Mouse (Mus musculus) limb, embryonic 14.5 days (tissue): ENCODE measurements around the gene Gm3776. TPM values are rescaled to one million over a fixed set of nuclear protein-coding genes. Genes with fewer than 3 reads are reported as not detected.
"Not testable (repeated sequence)": the region's sequence is repeated elsewhere in the genome, so short reads cannot be mapped to it uniquely, and the experiment has no call there.

Experiments
- ATAC-seq: fragments of 200-750 bp; cut with Nextera tagmentation; 2 replicates; pipeline ENCODE4 v1.8.0; 2017; ENCODE audit warnings: low read depth, moderate number of reproducible peaks, moderate TSS enrichment; ENCODE audit not compliant: low FRiP score
- DNase-seq: peaks from one replicate; pipeline ENCODE4 v3.0.0-alpha.2; 2015; ENCODE audit warnings: low spot score
- H3K27ac ChIP-seq: fragments of 300-500 bp; sonication (generic); replicated peaks from 2 replicates; pipeline ENCODE4 v1.5.1; 2014; ENCODE audit warnings: low read depth, mild to moderate bottlenecking, low read length, moderate library complexity, mixed read lengths
- H3K27me3 ChIP-seq: fragments of 300-500 bp; sonication (generic); 2 replicates; pipeline ENCODE4 v1.6.1; 2014; ENCODE audit warnings: low read length, mixed read lengths; ENCODE audit not compliant: control insufficient read depth, insufficient read depth
- H3K36me3 ChIP-seq: fragments of 300-500 bp; sonication (generic); 2 replicates; pipeline ENCODE4 v1.6.1; 2014; ENCODE audit warnings: mild to moderate bottlenecking, low read length, moderate library complexity, mixed read lengths; ENCODE audit not compliant: control insufficient read depth, insufficient read depth
- H3K4me1 ChIP-seq: fragments of 300-500 bp; sonication (generic); 2 replicates; pipeline ENCODE4 v1.6.1; 2014; ENCODE audit warnings: antibody characterized with exemption, low read length, mixed read lengths; ENCODE audit not compliant: control insufficient read depth, insufficient read depth
- H3K4me2 ChIP-seq: fragments of 300-500 bp; sonication (generic); replicated peaks from 2 replicates; pipeline ENCODE4 v1.6.1; 2014; ENCODE audit warnings: low read depth, mild to moderate bottlenecking, low read length, moderate library complexity; ENCODE audit not compliant: severe bottlenecking
- H3K4me3 ChIP-seq: fragments of 300-500 bp; sonication (generic); replicated peaks from 2 replicates; pipeline ENCODE4 v1.5.1; 2014; ENCODE audit warnings: low read length
- H3K9ac ChIP-seq: fragments of 300-500 bp; sonication (generic); 2 replicates; pipeline ENCODE4 v1.6.1; 2014; ENCODE audit warnings: mild to moderate bottlenecking, low read depth, low read length, moderate library complexity; ENCODE audit not compliant: severe bottlenecking
- H3K9me3 ChIP-seq: fragments of 300-500 bp; sonication (generic); 2 replicates; pipeline ENCODE4 v1.6.1; 2016; ENCODE audit warnings: low read length; ENCODE audit not compliant: control insufficient read depth
- POLR2A ChIP-seq: fragments of 200-500 bp; IDR thresholded peaks from 2 replicates; pipeline ENCODE4 v1.8.0; 2012; ENCODE audit warnings: inconsistent platforms, mild to moderate bottlenecking, moderate library complexity, borderline replicate concordance; ENCODE audit not compliant: insufficient read depth, insufficient read length; ENCODE audit errors: extremely low read depth
- WGBS: fragments of 180-500 bp; shearing (Covaris S2); extraction: QIAGEN DNeasy Blood & Tissue Kit; methylation state at CpG from one replicate; pipeline ENCODE4 v1.1.7; 2014; 5-methylcytosine and 5-hydroxymethylcytosine counted together
- polyA plus RNA-seq, 2 experiments: library from polyadenylated mRNA; depleted of rRNA in 1 of 2; stranded (reverse) in 1 of 2; unstranded in 1 of 2; fragments of >200 nt; fragmentation: Nextera tagmentation in 1 of 2; extraction: Ambion mirVana in 1 of 2; gene quantifications; 2 replicates each; pipeline versions ENCODE4 v1.2.1 to v1.2.3; 2012 to 2014

Gene Gm3776
- polyA plus RNA-seq (2012; rRNA removed) (0.42 and 0.70 TPM in 2 replicates), polyA plus RNA-seq (2014; fragmentation: Nextera tagmentation; extraction: Ambion mirVana) (1.5 and 2.6 TPM in 2 replicates)

- H3K27me3 ChIP-seq, H3K9me3 ChIP-seq, H3K27ac ChIP-seq, H3K36me3 ChIP-seq, H3K9ac ChIP-seq, DNase-seq, H3K4me1 ChIP-seq, H3K4me3 ChIP-seq, ATAC-seq, H3K4me2 ChIP-seq: not testable (repeated sequence)
- 73% methylated on average over 1 of the region's 3 CpGs for WGBS
These were observed at the start of gene Gm3776 for GRCm38 (mm10) chr9:78256914-78257313. TSS of gene Gm3776 (plus strand) at chr9:78257129.

- ATAC-seq = no peak
- no peak overlapping the region for H3K4me2 ChIP-seq
These were observed 48.0 kb upstream of the Gm3776 start for GRCm38 (mm10) chr9:78208956-78209355.

DNA sequence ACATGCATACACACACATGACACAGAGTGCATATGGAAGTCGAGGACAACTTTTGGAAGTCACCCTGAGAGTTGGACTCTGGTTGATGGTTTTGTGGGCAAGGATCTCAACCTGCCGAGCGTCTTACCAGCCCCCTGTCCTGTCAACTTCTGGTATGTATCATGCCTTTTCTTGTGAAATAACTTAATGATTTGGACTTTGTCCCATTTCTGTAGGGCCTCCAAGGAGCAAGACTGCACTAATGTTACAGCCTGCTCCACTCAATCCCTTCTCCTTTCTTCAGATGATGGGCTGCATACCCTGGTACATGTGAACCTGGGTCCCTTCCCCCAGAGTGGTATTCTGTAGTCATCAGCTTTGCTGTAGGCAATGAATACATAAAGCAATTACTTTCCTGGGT is 46.9 kb upstream of the Gm3776 start:
- no peak overlapping the region for H3K4me2 ChIP-seq
- no peaks in the 10 kb centered on the region for H3K9me3 ChIP-seq
- no peak overlapping the region for H3K9ac ChIP-seq
- no peak for DNase-seq
- H3K4me3 ChIP-seq = no peak overlapping the region
- no peak overlapping the region for H3K27ac ChIP-seq
- peaks cover 35% of the 10 kb centered on the region for H3K36me3 ChIP-seq
- no peak for TF ChIP-seq POLR2A
- no peaks in the 10 kb centered on the region for H3K27me3 ChIP-seq
- no peaks in the 10 kb centered on the region for H3K4me1 ChIP-seq
- 90% methylated on average over 3 of the region's 3 CpGs for WGBS
- no peak for ATAC-seq

More at GRCm38 (mm10) chr9:78208956-78209355, 48.0 kb upstream of the Gm3776 start:
- Histone ChIP-seq H3K4me1 (no peaks in the 10 kb centered on the region), H3K9me3 (no peaks in the 10 kb centered on the region), H3K27me3 (no peaks in the 10 kb centered on the region), H3K27ac (no peak overlapping the region), H3K36me3 (peaks cover 44% of the 10 kb centered on the region), H3K9ac (no peak overlapping the region), H3K4me3 (no peak overlapping the region)
- 40% methylated on average over 4 of the region's 4 CpGs for WGBS
- DNase-seq = no peak
- TF ChIP-seq POLR2A = no peak

GRCm38 (mm10) chr9:78210821-78211220 is 46.1 kb upstream of the Gm3776 start:
- H3K4me1 ChIP-seq = no peaks in the 10 kb centered on the region
- H3K4me2 ChIP-seq = no peak overlapping the region
- no peaks in the 10 kb centered on the region for H3K27me3 ChIP-seq
- no peak overlapping the region for H3K9ac ChIP-seq
- TF ChIP-seq POLR2A = no peak
- no peaks in the 10 kb centered on the region for H3K9me3 ChIP-seq
- peaks cover 28% of the 10 kb centered on the region for H3K36me3 ChIP-seq
- ATAC-seq (no peak), DNase-seq (no peak)
- no peak overlapping the region for H3K4me3 ChIP-seq
- WGBS = 89% methylated on average over 2 of the region's 2 CpGs
- H3K27ac ChIP-seq = no peak overlapping the region

DNA sequence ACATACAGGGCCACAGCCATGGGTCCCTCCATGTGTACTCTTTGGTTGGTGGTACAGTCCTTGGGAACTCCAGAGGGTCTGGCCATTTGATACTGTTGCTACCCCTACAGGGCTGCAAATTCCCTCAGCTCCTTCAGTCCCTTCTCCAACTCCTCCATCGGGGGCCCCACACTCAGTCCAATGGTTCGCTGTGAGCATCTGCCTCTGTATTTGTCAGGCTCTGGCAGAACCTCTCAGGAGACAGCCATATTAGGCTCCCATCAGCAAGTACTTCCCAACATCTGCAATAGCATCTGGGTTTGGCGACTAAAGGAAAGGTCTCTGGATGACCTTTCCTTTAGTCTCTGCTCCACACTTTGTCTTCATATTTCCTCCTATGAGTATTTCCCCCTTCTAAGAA is 45.4 kb upstream of the Gm3776 start:
- Histone ChIP-seq H3K4me1 (no peaks in the 10 kb centered on the region), H3K9me3 (no peaks in the 10 kb centered on the region), H3K27me3 (no peaks in the 10 kb centered on the region), H3K4me3 (no peak overlapping the region), H3K9ac (no peak overlapping the region), H3K27ac (no peak overlapping the region), H3K36me3 (peaks cover 22% of the 10 kb centered on the region), H3K4me2 (no peak overlapping the region)
- TF ChIP-seq POLR2A = no peak
- DNase-seq = no peak
- ATAC-seq = no peak
- WGBS = 83% methylated on average over 3 of the region's 3 CpGs
